Mouse (Mus musculus) embryo, embryonic 11.5 days (tissue): ENCODE data around the gene Zfp410.
A peak's percentile ranks its signal among the peaks of the same experiment; 100 is the strongest.

Experiments
- DNase-seq: peaks from one replicate; pipeline ENCODE4 v3.0.0-alpha.2; 2012; ENCODE audit warnings: low read depth, low spot score

Zfp410 gene

GRCm38 (mm10) chr12:84361555-84362489 is 45.2 kb downstream of the Zfp410 start, which contains the start of the genes Coq6 and Fam161b:
Gene Coq6, plus strand, starts transcription at chr12:84361657.
Gene Fam161b, minus strand, starts transcription at chr12:84361833.
- DNase-seq = peak; percentile 92

- no peak for DNase-seq
Measured at GRCm38 (mm10) chr12:84362872-84363271, 46.2 kb downstream of the Zfp410 start.

GRCm38 (mm10) chr12:84364291-84364690 is 47.6 kb downstream of the Zfp410 start:
- DNase-seq = no peak

GRCm38 (mm10) chr12:84365137-84365536 is 48.5 kb downstream of the Zfp410 start:
- no peak for DNase-seq

- DNase-seq = no peak
Measured at GRCm38 (mm10) chr12:84366971-84367370, 50.3 kb downstream of the Zfp410 start.

- DNase-seq = no peak
Measured at GRCm38 (mm10) chr12:84371647-84372046, 55.0 kb downstream of the Zfp410 start.

GRCm38 (mm10) chr12:84373831-84374481 is 57.3 kb downstream of the Zfp410 start:
- DNase-seq = no peak

- DNase-seq = no peak
Measured at GRCm38 (mm10) chr12:84382369-84382768, 65.7 kb downstream of the Zfp410 start.

- no peak for DNase-seq
Measured at GRCm38 (mm10) chr12:84384644-84385081, 68.0 kb downstream of the Zfp410 start.

GRCm38 (mm10) chr12:84385408-84385807 is 68.8 kb downstream of the Zfp410 start:
- no peak for DNase-seq

- DNase-seq = no peak
Measured at GRCm38 (mm10) chr12:84388097-84388496, 71.4 kb downstream of the Zfp410 start.

GRCm38 (mm10) chr12:84388774-84389400 is 72.2 kb downstream of the Zfp410 start:
- DNase-seq = no peak

- DNase-seq = no peak
Measured at GRCm38 (mm10) chr12:84390336-84390735, 73.7 kb downstream of the Zfp410 start.

GRCm38 (mm10) chr12:84392681-84393080 is 76.0 kb downstream of the Zfp410 start:
- no peak for DNase-seq
